Mouse (Mus musculus) kidney, embryonic 14.5 days (tissue): Measurements from ENCODE around the gene Gm14548. TPM values are rescaled to one million over a fixed set of nuclear protein-coding genes. Genes with fewer than 3 reads are reported as not detected.
"Not testable (repeated sequence)": the region's sequence is repeated elsewhere in the genome, so short reads cannot be mapped to it uniquely, and the experiment has no call there.

ENCODE experiments used
- ATAC-seq: fragments of 200-750 bp; cut with Nextera tagmentation; 2 replicates; pipeline ENCODE4 v1.8.0; 2017; ENCODE audit warnings: moderate number of reproducible peaks, mild to moderate bottlenecking, moderate TSS enrichment, moderate library complexity; ENCODE audit not compliant: low FRiP score, low TSS enrichment
- H3K27ac ChIP-seq: fragments of 300-500 bp; sonication (generic); 2 replicates; pipeline ENCODE4 v1.5.1; 2014; ENCODE audit warnings: low read depth, mild to moderate bottlenecking, low read length, moderate library complexity, mixed read lengths
- H3K27me3 ChIP-seq: fragments of 300-500 bp; sonication (generic); 2 replicates; pipeline ENCODE4 v1.6.1; 2014; ENCODE audit warnings: mild to moderate bottlenecking, low read length; ENCODE audit not compliant: control insufficient read depth, insufficient read depth
- H3K36me3 ChIP-seq: fragments of 300-500 bp; sonication (generic); 2 replicates; pipeline ENCODE4 v1.6.1; 2014; ENCODE audit warnings: low read length, mixed read lengths; ENCODE audit not compliant: control insufficient read depth, insufficient read depth
- H3K4me1 ChIP-seq: fragments of 300-500 bp; sonication (generic); 2 replicates; pipeline ENCODE4 v1.6.1; 2014; ENCODE audit warnings: low read length, mixed read lengths; ENCODE audit not compliant: control insufficient read depth, insufficient read depth
- H3K4me2 ChIP-seq: fragments of 300-500 bp; sonication (generic); replicated peaks from 2 replicates; pipeline ENCODE4 v1.6.1; 2014; ENCODE audit warnings: low read depth, mild to moderate bottlenecking, low read length
- H3K4me3 ChIP-seq: fragments of 300-500 bp; sonication (generic); 2 replicates; pipeline ENCODE4 v1.5.1; 2014; ENCODE audit warnings: mild to moderate bottlenecking, low read length
- H3K9ac ChIP-seq: fragments of 300-500 bp; sonication (generic); 2 replicates; pipeline ENCODE4 v1.6.1; 2014; ENCODE audit warnings: low read depth, mild to moderate bottlenecking, low read length, moderate library complexity
- H3K9me3 ChIP-seq: fragments of 300-500 bp; sonication (generic); 2 replicates; pipeline ENCODE4 v1.6.1; 2016; ENCODE audit warnings: low read length; ENCODE audit not compliant: control insufficient read depth
- WGBS: fragments of 180-500 bp; shearing (Covaris S2); extraction: QIAGEN DNeasy Blood & Tissue Kit; methylation state at CpG from one replicate; pipeline ENCODE4 v1.1.7; 2014; 5-methylcytosine and 5-hydroxymethylcytosine counted together
- polyA plus RNA-seq: library from polyadenylated mRNA; unstranded; fragments of >200 nt; fragmentation: Nextera tagmentation; extraction: Ambion mirVana; gene quantifications from 2 replicates; pipeline ENCODE4 v1.2.1, GENCODE M21; 2014

Gene Gm14548
- polyA plus RNA-seq, result 0.09 TPM in 1 of 2 replicates, not detected in the other

DNA sequence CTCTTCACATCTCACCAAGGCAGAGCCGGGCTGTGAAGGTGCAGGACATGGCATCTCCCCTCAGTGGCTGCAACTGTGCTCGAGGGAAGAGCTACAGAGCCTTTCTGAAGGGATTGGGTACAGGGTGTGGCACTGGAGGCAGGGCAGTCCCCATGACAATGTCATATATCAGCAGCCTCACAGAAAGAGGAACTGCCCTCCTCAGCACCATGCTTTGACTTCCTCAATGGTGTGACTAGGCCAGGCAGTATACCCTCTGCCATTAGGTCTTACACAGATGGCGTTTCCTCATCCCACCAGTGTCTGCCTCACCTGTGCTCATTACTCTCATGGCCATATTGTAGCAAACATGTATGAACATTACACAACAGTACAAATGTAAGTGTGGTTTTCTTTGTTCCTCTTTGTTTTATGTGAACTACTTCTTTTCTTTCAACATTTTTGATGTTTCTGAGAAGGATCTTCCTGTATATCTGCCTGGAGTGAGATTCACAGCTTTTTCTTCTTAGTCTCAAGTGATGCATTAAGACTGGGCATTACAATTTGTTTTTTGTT is at the start of gene Gm14548:
Gene Gm14548 (minus strand): TSS at position 85 of the 555 bp plus-strand sequence.
- H3K4me2 ChIP-seq, H3K4me3 ChIP-seq, H3K9me3 ChIP-seq, H3K36me3 ChIP-seq, H3K4me1 ChIP-seq, H3K9ac ChIP-seq, H3K27me3 ChIP-seq, ATAC-seq, H3K27ac ChIP-seq: not testable (repeated sequence)
- WGBS, result 55% methylated on average over 3 of the region's 3 CpGs

DNA sequence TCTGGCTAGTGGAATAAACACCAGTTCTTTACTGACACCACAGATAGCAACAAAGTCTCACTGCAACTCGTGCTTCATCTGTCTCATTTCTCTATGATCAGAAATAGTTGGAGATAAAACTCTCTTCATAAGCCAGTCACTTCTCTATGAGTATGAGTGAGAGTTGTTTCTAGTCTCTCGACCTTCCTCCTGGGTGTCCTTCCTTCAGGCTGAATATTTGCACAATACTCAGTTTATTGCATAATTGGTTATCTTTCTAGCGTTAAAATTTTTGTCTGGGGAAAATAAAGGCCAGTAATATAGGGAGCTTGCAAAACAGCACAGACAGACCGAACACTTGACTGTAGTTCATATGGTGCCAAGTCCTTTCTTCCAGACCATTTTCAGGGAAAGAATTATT is 48.2 kb upstream of the Gm14548 start:
- H3K9ac ChIP-seq, result no peak overlapping the region
- no peak overlapping the region for H3K4me3 ChIP-seq
- no peak overlapping the region for H3K4me2 ChIP-seq
- no peak for ATAC-seq
- WGBS, result 70% methylated on average over 4 of the region's 4 CpGs
- no peaks in the 10 kb centered on the region for H3K9me3 ChIP-seq
- H3K36me3 ChIP-seq, result no peaks in the 10 kb centered on the region
- no peaks in the 10 kb centered on the region for H3K27me3 ChIP-seq
- no peaks in the 10 kb centered on the region for H3K4me1 ChIP-seq
- H3K27ac ChIP-seq, result no peak overlapping the region

DNA sequence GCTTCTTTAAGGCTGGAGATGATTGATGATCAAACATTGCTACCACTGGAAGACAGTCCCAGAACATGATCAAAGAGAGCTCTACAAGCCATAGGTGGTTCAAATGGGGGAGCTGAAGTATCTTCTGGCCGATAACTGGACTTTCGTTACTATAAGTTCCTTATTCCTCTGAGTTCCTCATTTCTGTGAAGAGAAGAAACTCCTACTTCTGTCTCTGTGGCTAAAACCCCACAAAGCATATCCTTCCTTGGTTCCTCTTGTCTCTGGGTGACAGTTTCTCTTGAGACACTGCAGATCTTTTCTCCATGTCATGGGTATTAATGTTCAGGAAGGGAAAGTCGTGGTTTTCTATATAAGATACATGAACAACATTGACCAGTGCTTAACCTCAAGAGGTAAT is 43.0 kb upstream of the Gm14548 start:
- no peak overlapping the region for H3K27ac ChIP-seq
- H3K4me3 ChIP-seq, result no peak overlapping the region
- WGBS, result 74% methylated on average over 3 of the region's 3 CpGs
- H3K4me2 ChIP-seq, result no peak overlapping the region
- H3K9me3 ChIP-seq, result no peaks in the 10 kb centered on the region
- no peaks in the 10 kb centered on the region for H3K36me3 ChIP-seq
- H3K9ac ChIP-seq, result no peak overlapping the region
- H3K27me3 ChIP-seq, result no peaks in the 10 kb centered on the region
- no peak for ATAC-seq
- H3K4me1 ChIP-seq, result no peaks in the 10 kb centered on the region

DNA sequence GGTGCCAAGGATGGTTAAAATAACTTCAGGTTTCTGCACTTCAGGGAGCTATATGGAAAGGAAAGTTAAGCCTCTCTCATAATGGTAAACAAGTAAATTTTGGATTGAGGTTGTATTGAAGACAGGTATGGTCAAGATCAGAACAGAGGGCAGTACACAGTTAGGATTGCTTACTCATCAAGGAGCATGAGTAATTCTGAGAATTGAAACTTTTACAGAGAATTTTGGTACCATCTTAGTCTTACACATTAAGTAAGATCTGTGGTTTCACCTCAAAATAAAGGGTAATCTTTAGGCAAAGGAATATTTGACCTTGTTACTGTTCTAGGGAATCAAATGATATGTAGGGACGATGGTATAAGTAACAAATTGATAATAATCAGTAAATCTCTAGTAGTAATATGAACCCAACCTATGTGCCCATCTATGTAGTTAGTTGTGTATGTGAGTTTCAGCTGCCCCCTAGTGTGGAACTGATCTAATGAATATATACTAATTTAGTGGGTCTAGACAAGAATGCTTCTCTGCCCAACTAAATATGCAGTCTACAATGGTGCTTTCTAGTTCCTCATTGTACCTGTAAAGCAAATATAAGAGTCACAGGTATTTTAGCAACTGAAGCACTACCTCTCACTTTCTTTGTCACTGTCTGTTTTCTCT is 42.1 kb upstream of the Gm14548 start:
- H3K9me3 ChIP-seq, result no peaks in the 10 kb centered on the region
- no peak overlapping the region for H3K4me3 ChIP-seq
- H3K4me1 ChIP-seq, result no peaks in the 10 kb centered on the region
- H3K27ac ChIP-seq, result no peak overlapping the region
- H3K4me2 ChIP-seq, result no peak overlapping the region
- no peaks in the 10 kb centered on the region for H3K27me3 ChIP-seq
- H3K36me3 ChIP-seq, result no peaks in the 10 kb centered on the region
- 62% methylated on average over 1 of the region's 1 CpGs for WGBS
- H3K9ac ChIP-seq, result no peak overlapping the region
- ATAC-seq, result no peak

DNA sequence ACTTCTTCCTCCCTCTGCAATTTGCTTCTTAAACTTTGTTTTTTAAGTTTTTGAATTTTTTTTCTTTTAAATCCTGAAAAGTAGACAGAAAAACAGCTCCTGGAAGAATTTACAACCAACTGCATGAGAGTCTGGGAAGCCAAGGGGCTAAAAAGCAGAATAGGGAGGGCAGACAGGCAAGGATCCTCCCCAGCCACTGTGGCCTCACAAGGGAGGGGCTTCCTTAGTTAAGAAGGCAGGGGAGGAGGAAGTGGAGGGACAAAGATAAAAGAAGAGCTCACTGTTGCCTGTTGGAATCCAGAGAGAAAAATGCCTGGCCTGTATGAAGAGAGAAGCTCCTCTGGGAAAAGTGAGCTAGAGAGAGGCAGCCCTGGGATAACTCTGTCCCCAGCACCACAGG is 37.6 kb upstream of the Gm14548 start:
- not testable (repeated sequence) for H3K4me3 ChIP-seq, H3K9ac ChIP-seq, H3K36me3 ChIP-seq, H3K27ac ChIP-seq, ATAC-seq, H3K4me2 ChIP-seq, H3K9me3 ChIP-seq, H3K4me1 ChIP-seq, H3K27me3 ChIP-seq

DNA sequence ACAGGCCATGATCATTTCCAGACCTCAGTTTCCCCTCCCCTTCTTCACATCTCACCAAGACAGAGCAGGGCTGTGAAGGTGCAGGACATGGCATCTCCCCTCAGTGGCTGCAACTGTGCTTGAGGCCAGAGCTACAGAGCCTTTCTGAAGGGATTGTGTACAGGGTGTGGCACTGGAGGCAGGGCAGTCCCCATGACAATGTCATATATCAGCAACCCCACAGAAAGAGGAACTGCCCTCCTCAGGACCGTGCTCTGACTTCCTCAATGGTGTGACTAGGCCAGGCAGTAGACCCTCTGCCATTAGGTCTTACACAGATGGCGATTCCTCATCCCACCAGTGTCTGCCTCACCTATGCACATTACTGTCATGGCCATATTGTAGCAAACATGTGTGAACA is 17.5 kb upstream of the Gm14548 start, which contains the start of gene Lilra6:
Gene Lilra6 (minus strand): TSS at position 117 of the 400 bp plus-strand sequence.
- not testable (repeated sequence) for H3K27me3 ChIP-seq, H3K4me3 ChIP-seq, H3K4me2 ChIP-seq, H3K9ac ChIP-seq, H3K27ac ChIP-seq, ATAC-seq, H3K9me3 ChIP-seq, H3K4me1 ChIP-seq, H3K36me3 ChIP-seq
- 65% methylated on average over 2 of the region's 2 CpGs for WGBS

DNA sequence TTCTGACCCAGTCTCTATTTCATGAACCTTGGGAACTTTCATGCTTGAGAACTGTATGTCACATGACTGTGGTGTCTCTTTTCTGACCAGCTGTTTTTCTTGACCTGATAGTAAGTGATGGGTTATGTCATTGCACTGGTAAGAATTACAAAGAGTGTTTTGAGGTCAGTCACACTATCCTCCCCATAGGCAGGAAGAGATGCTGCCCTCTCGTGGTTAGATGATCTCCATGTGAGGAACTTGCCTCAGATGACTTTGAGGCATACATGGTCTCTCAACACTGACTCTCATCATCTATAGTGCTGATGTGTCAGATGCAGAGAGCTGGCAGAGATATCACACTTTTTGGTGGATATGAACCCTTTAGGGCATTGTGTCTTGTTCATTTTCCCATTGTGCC is 5.8 kb upstream of the Gm14548 start:
- no peak overlapping the region for H3K27ac ChIP-seq
- H3K36me3 ChIP-seq, result no peaks in the 10 kb centered on the region
- 10% methylated on average over 1 of the region's 1 CpGs for WGBS
- ATAC-seq, result no peak
- no peak overlapping the region for H3K9ac ChIP-seq
- H3K27me3 ChIP-seq, result no peaks in the 10 kb centered on the region
- H3K9me3 ChIP-seq, result no peaks in the 10 kb centered on the region
- no peaks in the 10 kb centered on the region for H3K4me1 ChIP-seq
- no peak overlapping the region for H3K4me2 ChIP-seq
- H3K4me3 ChIP-seq, result no peak overlapping the region

DNA sequence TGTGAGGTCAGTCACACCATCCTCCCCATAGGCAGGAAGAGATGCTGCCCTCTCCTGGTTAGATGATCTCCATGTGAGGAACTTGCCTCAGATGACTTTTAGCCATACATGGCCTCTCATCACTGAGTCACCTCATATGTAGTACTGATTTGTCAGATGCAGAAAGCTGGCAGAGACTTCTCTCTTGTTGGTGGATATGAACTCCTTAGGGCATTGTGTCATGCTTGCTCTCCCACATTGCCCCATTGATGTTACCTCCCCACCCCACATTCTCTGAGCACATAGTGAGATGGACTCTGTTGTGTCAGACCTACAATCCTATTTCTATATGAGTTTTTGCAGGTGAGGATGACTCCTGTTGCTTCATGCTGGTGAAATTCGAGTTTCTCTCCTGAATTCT is 22.9 kb downstream of the Gm14548 start:
- no CpG with 5 or more reads among the region's 1 CpGs for WGBS
- not testable (repeated sequence) for H3K4me1 ChIP-seq, H3K36me3 ChIP-seq, H3K27ac ChIP-seq, H3K4me2 ChIP-seq, ATAC-seq, H3K9me3 ChIP-seq, H3K4me3 ChIP-seq, H3K27me3 ChIP-seq, H3K9ac ChIP-seq

DNA sequence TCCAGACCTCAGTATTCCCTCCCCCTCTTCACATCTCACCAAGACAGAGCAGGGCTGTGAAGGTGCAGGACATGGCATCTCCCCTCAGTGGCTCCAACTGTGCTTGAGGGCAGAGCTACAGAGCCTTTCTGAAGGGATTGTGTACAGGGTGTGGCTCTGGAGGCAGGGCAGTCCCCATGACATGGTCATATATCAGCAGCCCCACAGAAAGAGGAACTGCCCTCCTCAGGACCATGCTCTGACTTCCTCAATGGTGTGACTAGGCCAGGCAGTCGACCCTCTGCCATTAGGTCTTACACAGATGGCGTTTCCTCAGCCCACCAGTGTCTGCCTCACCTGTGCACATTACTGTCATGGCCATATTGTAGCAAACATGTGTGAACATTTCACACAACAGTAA is 53.0 kb downstream of the Gm14548 start, which contains the start of gene Pira2:
Gene Pira2 (minus strand): TSS at position 101 of the 400 bp plus-strand sequence.
- not testable (repeated sequence) for ATAC-seq, H3K4me1 ChIP-seq, H3K9ac ChIP-seq, H3K4me3 ChIP-seq, H3K36me3 ChIP-seq, H3K4me2 ChIP-seq, H3K27ac ChIP-seq, H3K27me3 ChIP-seq, H3K9me3 ChIP-seq
- WGBS, result no CpG with 5 or more reads among the region's 2 CpGs
